Mouse (Mus musculus) left cerebral cortex, postnatal 14 days (tissue): ENCODE data around the gene Dysf. TPM values are rescaled to one million over a fixed set of nuclear protein-coding genes. Genes with fewer than 3 reads are reported as not detected.

Source experiments
- DNase-seq, 2 experiments: peaks; one replicate each; pipeline ENCODE4 v3.0.0; 2021 to 2022; ENCODE audit warnings: low spot score in 2 of 2, mixed read lengths in 1 of 2
- intact Hi-C: fragments of 180-260 bp; cut with DNase I; formaldehyde crosslinking; loops from one replicate; pipeline ENCODE4 v1.15.1; 2025
- total RNA-seq, 2 experiments: library from RNA; stranded (reverse); gene quantifications; 2 replicates each; pipeline ENCODE4 v1.2.3; 2021

Gene Dysf
- total RNA-seq, 2 experiments from 2014 or later, result 4.6 to 6.4 TPM

GRCm38 (mm10) chr6:84102002-84102401, 93.6 kb downstream of the Dysf start:
- intact Hi-C loops, result no loop called here
- no peak for DNase-seq

GRCm38 (mm10) chr6:84105148-84106022, 97.0 kb downstream of the Dysf start:
- peak; percentile 39 to 40 for DNase-seq
- intact Hi-C loops, result no loop called here

GRCm38 (mm10) chr6:84106082-84106481, 97.7 kb downstream of the Dysf start:
- intact Hi-C loops, result no loop called here
- DNase-seq, result no peak

GRCm38 (mm10) chr6:84110377-84110776, 102.0 kb downstream of the Dysf start:
- intact Hi-C loops, result no loop called here
- no peak for DNase-seq

- DNase-seq, result no peak
- intact Hi-C loops, result no loop called here
Measured at GRCm38 (mm10) chr6:84111106-84111505, 102.7 kb downstream of the Dysf start.

- no peak for DNase-seq
- intact Hi-C loops, result no loop called here
Measured at GRCm38 (mm10) chr6:84119731-84120530, 111.5 kb downstream of the Dysf start.

GRCm38 (mm10) chr6:84124609-84125008, 116.2 kb downstream of the Dysf start:
- intact Hi-C loops, result no loop called here
- DNase-seq, result no peak

- DNase-seq, result no peak
Measured at GRCm38 (mm10) chr6:84125101-84125500, 116.7 kb downstream of the Dysf start.

GRCm38 (mm10) chr6:84128229-84128628, 119.8 kb downstream of the Dysf start:
- DNase-seq, result no peak
- intact Hi-C loops, result no loop called here

More at GRCm38 (mm10) chr6:84125101-84125500, 116.7 kb downstream of the Dysf start:
- intact Hi-C loops, result no loop called here

GRCm38 (mm10) chr6:84130867-84131266, 122.5 kb downstream of the Dysf start:
- no peak for DNase-seq
- intact Hi-C loops, result no loop called here

- intact Hi-C loops, result no loop called here
- no peak for DNase-seq
Measured at GRCm38 (mm10) chr6:84131539-84131938, 123.1 kb downstream of the Dysf start.

- intact Hi-C loops, result no loop called here
- DNase-seq, result no peak
Measured at GRCm38 (mm10) chr6:84133053-84133452, 124.7 kb downstream of the Dysf start.

GRCm38 (mm10) chr6:84133996-84134721, 125.8 kb downstream of the Dysf start:
- no peak for DNase-seq
- intact Hi-C loops, result no loop called here

GRCm38 (mm10) chr6:84134722-84135394, 126.5 kb downstream of the Dysf start:
- intact Hi-C loops, result no loop called here
- DNase-seq, result peak in 1 of 2 experiments; percentile 7

- DNase-seq, result no peak
Measured at GRCm38 (mm10) chr6:84135709-84136108, 127.3 kb downstream of the Dysf start.

GRCm38 (mm10) chr6:84136345-84136744, 128.0 kb downstream of the Dysf start:
- intact Hi-C loops, result no loop called here
- DNase-seq, result no peak

More at GRCm38 (mm10) chr6:84135709-84136108, 127.3 kb downstream of the Dysf start:
- intact Hi-C loops, result no loop called here

- intact Hi-C loops, result no loop called here
- peak in 1 of 2 experiments; percentile 14 for DNase-seq
Measured at GRCm38 (mm10) chr6:84139932-84140331, 131.5 kb downstream of the Dysf start.

- intact Hi-C loops, result no loop called here
- DNase-seq, result no peak
Measured at GRCm38 (mm10) chr6:84142481-84142880, 134.1 kb downstream of the Dysf start.

- DNase-seq, result no peak
- intact Hi-C loops, result no loop called here
Measured at GRCm38 (mm10) chr6:84143328-84143727, 134.9 kb downstream of the Dysf start.
